ENCODE assay signal across 25 mouse cellular contexts in genomic region chr9:78351504-78352220, GRCm38 (mm10). TPM values are rescaled to one million over a fixed set of nuclear protein-coding genes. Genes with fewer than 3 reads are reported as not detected.
DNase-seq lines count a peak whose midpoint lies in the region; ATAC-seq and TF ChIP-seq lines count a peak whose summit lies in the region.
"Had no signal": no experiment of that assay in that cellular context is flagged by ENCODE, and none has a peak within 500 bp of the region (broad histone marks: within the 10 kb centered on the region; RNA-seq: fewer than 3 reads in every experiment).

No protein-coding gene starts in this region.

- TF ChIP-seq POLR2A in heart, adult 2 months (IDR thresholded peaks at IDR 0.05; ENCODE audit: insufficient read depth, low read depth, low read length): no peak

- 72% methylated on average over 6 of the region's 6 CpGs for WGBS in heart, adult 2 months

- intact Hi-C loops in heart, adult 2 months (cut with DNase I): no loop called here

- H3K36me3 ChIP-seq in heart, adult 2 months (ENCODE audit: control insufficient read depth, insufficient read depth, low read length): no peaks in the 10 kb centered on the region
- H3K36me3 ChIP-seq: embryonic facial prominence, embryonic 13.5 days; heart, embryonic 10.5 days; hindbrain, embryonic 12.5 days had no signal

- no peak overlapping the region for H3K27ac ChIP-seq in heart, adult 2 months
- H3K27ac ChIP-seq: embryonic facial prominence, embryonic 13.5 days; forebrain, embryonic 13.5 days; heart, embryonic 10.5 days; hindbrain, embryonic 12.5 days; hindbrain, postnatal 0 days had no signal

- no peak for TF ChIP-seq CTCF in heart, adult 2 months (IDR thresholded peaks at IDR 0.05)

- H3K79me2 ChIP-seq in heart, adult 2 months (replicated peaks; ENCODE audit: control insufficient read depth, insufficient read depth, low read length): no peaks in the 10 kb centered on the region

- ATAC-seq in common myeloid progenitor, adult 5-6 weeks (replicated peaks; ENCODE audit: low read depth, poor library complexity, severe bottlenecking): peak; percentile 84
- ATAC-seq: forebrain, embryonic 13.5 days; forebrain, postnatal 0 days; hindbrain, postnatal 0 days had no signal

- H3K4me3 ChIP-seq in heart, adult 2 months: no peak overlapping the region
- H3K4me3 ChIP-seq: embryonic facial prominence, embryonic 13.5 days; forebrain, embryonic 13.5 days; heart, embryonic 10.5 days; hindbrain, embryonic 12.5 days had no signal

- no peak for TF ChIP-seq EP300 in heart, adult 2 months (IDR thresholded peaks at IDR 0.05; ENCODE audit: insufficient read depth, low read depth, low read length)

- H3K27me3 ChIP-seq in heart, adult 2 months (ENCODE audit: control insufficient read depth, insufficient read depth, low read length): no peaks in the 10 kb centered on the region
- H3K27me3 ChIP-seq: embryonic facial prominence, embryonic 13.5 days; forebrain, embryonic 13.5 days; hindbrain, embryonic 12.5 days had no signal

- no peak overlapping the region for H3K9ac ChIP-seq in heart, adult 2 months (ENCODE audit: low read depth, low read length)
- H3K9ac ChIP-seq: embryonic facial prominence, embryonic 13.5 days; forebrain, embryonic 13.5 days; forebrain, postnatal 0 days; hindbrain, embryonic 12.5 days had no signal

- peak; percentile 46 to 70 for DNase-seq in adrenal gland, adult (ENCODE audit: inconsistent age in 2 of 2, low spot score in 1 of 2)
- DNase-seq in adrenal gland, adult 18-20 months (ENCODE audit: low spot score in 2 of 2): no peak
- DNase-seq in heart, adult 11 months: peak; percentile 30
- no peak for DNase-seq in heart, adult 2 months
- no peak for DNase-seq in cerebellum, adult 11-12 months
- no peak for DNase-seq in gastrocnemius, postnatal 25 days
- DNase-seq: cerebellum, adult 8-10 months; cerebellum, postnatal 14 days; forebrain, postnatal 0 days; gastrocnemius, postnatal 14 days; heart, postnatal 10 days; heart, postnatal 4 days; kidney, adult 11 months; kidney, adult 9 months had no signal

- H3K4me1 ChIP-seq in heart, adult 2 months (ENCODE audit: control insufficient read depth, insufficient read depth, low read length): no peaks in the 10 kb centered on the region
- H3K4me1 ChIP-seq: embryonic facial prominence, embryonic 13.5 days; forebrain, embryonic 13.5 days; hindbrain, embryonic 12.5 days had no signal

RNA-seq across cellular contexts. Expression of gene Gsta2, which starts 3.9 kb away (rescaled TPM):
- total RNA-seq in adrenal gland, adult 18-20 months (2021): 1 to 10 TPM in 1 of 2 experiments, under 1 TPM in 1; 0.42 to 9.7 TPM
- under 1 TPM; 0.50 to 0.84 TPM for total RNA-seq in heart, adult 2 months (2021)
- 0.25 TPM in 1 of 2 replicates, not detected in the other for polyA plus RNA-seq in heart, adult 2 months (2012; rRNA removed)
- total RNA-seq in common myeloid progenitor, adult 5-6 weeks (2017): not detected in 2 replicates
- not detected for total RNA-seq in gastrocnemius, postnatal 25 days (2021)
- total RNA-seq: CH12.LX; forebrain, postnatal 0 days; gastrocnemius, postnatal 14 days; granulocyte monocyte progenitor cell, adult 5-6 weeks; heart, postnatal 10 days; heart, postnatal 4 days; hindbrain, postnatal 0 days had no signal
- polyA plus RNA-seq: forebrain, embryonic 13.5 days; forebrain, postnatal 0 days; heart, embryonic 10.5 days; heart, embryonic 14.5 days; hindbrain, embryonic 12.5 days; hindbrain, postnatal 0 days had no signal

RNA-seq across cellular contexts. Expression of gene Dppa5a, which starts 16.3 kb away (rescaled TPM):
- not detected for total RNA-seq in adrenal gland, adult 18-20 months (2021)
- not detected for total RNA-seq in heart, adult 2 months (2021)
- not detected in 2 replicates for polyA plus RNA-seq in heart, adult 2 months (2012; rRNA removed)
- not detected in 2 replicates for total RNA-seq in common myeloid progenitor, adult 5-6 weeks (2017)
- not detected for total RNA-seq in gastrocnemius, postnatal 25 days (2021)
- total RNA-seq: CH12.LX; gastrocnemius, adult 18-20 months; gastrocnemius, postnatal 14 days; granulocyte monocyte progenitor cell, adult 5-6 weeks; heart, postnatal 10 days; heart, postnatal 4 days had no signal
- polyA plus RNA-seq: heart, embryonic 10.5 days; heart, embryonic 14.5 days; intestine, embryonic 14.5 days had no signal

RNA-seq across cellular contexts. Expression of gene Omt2b, which starts 24.3 kb away (rescaled TPM):
- total RNA-seq in adrenal gland, adult 18-20 months (2021): not detected
- not detected for total RNA-seq in heart, adult 2 months (2021)
- polyA plus RNA-seq in heart, adult 2 months (2012; rRNA removed): not detected in 2 replicates
- not detected in 2 replicates for total RNA-seq in common myeloid progenitor, adult 5-6 weeks (2017)
- total RNA-seq in gastrocnemius, postnatal 25 days (2021): not detected
- total RNA-seq: CH12.LX; forebrain, postnatal 0 days; gastrocnemius, adult 18-20 months; gastrocnemius, postnatal 14 days; granulocyte monocyte progenitor cell, adult 5-6 weeks; heart, postnatal 10 days; heart, postnatal 4 days; hindbrain, postnatal 0 days had no signal
- polyA plus RNA-seq: embryonic facial prominence, embryonic 13.5 days; forebrain, embryonic 13.5 days; forebrain, postnatal 0 days; heart, embryonic 10.5 days; heart, embryonic 14.5 days; hindbrain, embryonic 12.5 days; hindbrain, postnatal 0 days; intestine, embryonic 14.5 days had no signal

RNA-seq across cellular contexts. Expression of gene Ooep, which starts 26.9 kb away (rescaled TPM):
- total RNA-seq in adrenal gland, adult 18-20 months (2021): not detected
- total RNA-seq in heart, adult 2 months (2021): not detected
- not detected in 2 replicates for polyA plus RNA-seq in heart, adult 2 months (2012; rRNA removed)
- not detected in 2 replicates for total RNA-seq in common myeloid progenitor, adult 5-6 weeks (2017)
- total RNA-seq in gastrocnemius, postnatal 25 days (2021): under 1 TPM in 1 of 2 experiments, not detected in 1; 0.13 TPM
- total RNA-seq: CH12.LX; gastrocnemius, adult 18-20 months; granulocyte monocyte progenitor cell, adult 5-6 weeks; heart, postnatal 10 days; heart, postnatal 4 days had no signal

RNA-seq across cellular contexts. Expression of gene Omt2a, which starts 37.1 kb away (rescaled TPM):
- total RNA-seq in adrenal gland, adult 18-20 months (2021): not detected
- not detected for total RNA-seq in heart, adult 2 months (2021)
- polyA plus RNA-seq in heart, adult 2 months (2012; rRNA removed): not detected in 2 replicates
- not detected in 2 replicates for total RNA-seq in common myeloid progenitor, adult 5-6 weeks (2017)
- total RNA-seq in gastrocnemius, postnatal 25 days (2021): not detected
- total RNA-seq: CH12.LX; forebrain, postnatal 0 days; gastrocnemius, adult 18-20 months; gastrocnemius, postnatal 14 days; granulocyte monocyte progenitor cell, adult 5-6 weeks; heart, postnatal 10 days; heart, postnatal 4 days; hindbrain, postnatal 0 days had no signal
- polyA plus RNA-seq: embryonic facial prominence, embryonic 13.5 days; forebrain, embryonic 13.5 days; forebrain, postnatal 0 days; heart, embryonic 10.5 days; heart, embryonic 14.5 days; hindbrain, embryonic 12.5 days; hindbrain, postnatal 0 days; intestine, embryonic 14.5 days had no signal

Comparison
In these comparisons a context has a peak if more than half of its experiments do, and no peak if none do; other contexts are left out.
1. DNase-seq: peak in adrenal gland, adult (2 of 2) and heart, adult 11 months (single experiment); none in adrenal gland, adult 18-20 months (0 of 2), heart, adult 2 months (0 of 2), cerebellum, adult 11-12 months (single experiment) and gastrocnemius, postnatal 25 days (single experiment).